Mouse (Mus musculus): ENCODE results near the gene Shroom1.

The Shroom1 gene

DNA sequence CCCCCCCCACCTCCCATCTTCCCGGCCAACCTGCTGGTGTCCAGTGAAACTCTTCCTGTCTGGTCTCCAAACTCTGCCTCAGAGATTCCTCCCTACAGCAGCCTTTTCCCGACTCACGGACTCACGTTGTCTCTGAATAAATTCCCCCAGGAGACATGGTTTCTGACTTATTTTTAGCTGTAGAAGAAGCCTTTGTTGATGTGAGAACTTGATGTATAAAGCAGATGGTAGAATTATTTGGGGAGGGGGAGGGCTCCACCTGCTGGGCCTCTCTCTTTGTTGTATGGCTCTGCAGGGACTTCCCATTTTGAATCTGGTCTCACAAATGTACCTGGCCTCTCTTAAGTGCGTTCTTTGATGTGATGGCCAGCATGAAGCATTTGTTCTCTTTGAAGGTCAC is 53.3 kb downstream of the Shroom1 start:
- DNase-seq (ENCODE audit: low spot score), result no peak

GRCm38 (mm10) chr11:53516775-53517627 is 60.0 kb downstream of the Shroom1 start:
- DNase-seq (ENCODE audit: low spot score), result no peak
